Mouse (Mus musculus) liver, postnatal 0 days (tissue): ENCODE data around the gene Sipa1l3.

Experiments
- CTCF ChIP-seq: sonication (generic); IDR thresholded peaks from 2 replicates; pipeline ENCODE4 v1.5.1; 2016; ENCODE audit warnings: antibody characterized with exemption, low read depth
- EP300 ChIP-seq: IDR thresholded peaks from 2 replicates; pipeline ENCODE4 v1.6.1; 2016; ENCODE audit warnings: antibody characterized with exemption, low read depth, mild to moderate bottlenecking

DNA sequence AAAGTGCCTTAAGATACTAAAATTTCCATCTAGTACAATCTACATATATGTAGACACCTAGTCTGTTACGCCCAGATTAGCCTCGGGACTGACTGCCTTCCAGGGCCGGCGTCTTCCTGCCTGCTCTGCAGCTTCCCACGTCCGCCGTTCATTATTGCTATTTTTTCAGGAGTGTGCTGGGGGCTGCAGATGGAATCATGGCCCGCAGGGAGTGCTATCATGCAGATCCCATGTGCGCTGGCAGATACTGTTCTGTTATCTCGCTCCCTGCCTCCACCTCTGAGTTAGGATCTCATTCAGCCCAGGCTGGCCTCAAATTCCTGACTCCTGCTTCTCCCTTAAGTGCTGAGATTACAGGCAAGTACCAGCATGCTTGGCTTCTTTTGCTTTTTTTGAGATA lies 128.2 kb downstream of the Sipa1l3 start:
- TF ChIP-seq CTCF (no peak), EP300 (no peak)
